ENCODE assay signal across 16 mouse cellular contexts in the genomic region with DNA sequence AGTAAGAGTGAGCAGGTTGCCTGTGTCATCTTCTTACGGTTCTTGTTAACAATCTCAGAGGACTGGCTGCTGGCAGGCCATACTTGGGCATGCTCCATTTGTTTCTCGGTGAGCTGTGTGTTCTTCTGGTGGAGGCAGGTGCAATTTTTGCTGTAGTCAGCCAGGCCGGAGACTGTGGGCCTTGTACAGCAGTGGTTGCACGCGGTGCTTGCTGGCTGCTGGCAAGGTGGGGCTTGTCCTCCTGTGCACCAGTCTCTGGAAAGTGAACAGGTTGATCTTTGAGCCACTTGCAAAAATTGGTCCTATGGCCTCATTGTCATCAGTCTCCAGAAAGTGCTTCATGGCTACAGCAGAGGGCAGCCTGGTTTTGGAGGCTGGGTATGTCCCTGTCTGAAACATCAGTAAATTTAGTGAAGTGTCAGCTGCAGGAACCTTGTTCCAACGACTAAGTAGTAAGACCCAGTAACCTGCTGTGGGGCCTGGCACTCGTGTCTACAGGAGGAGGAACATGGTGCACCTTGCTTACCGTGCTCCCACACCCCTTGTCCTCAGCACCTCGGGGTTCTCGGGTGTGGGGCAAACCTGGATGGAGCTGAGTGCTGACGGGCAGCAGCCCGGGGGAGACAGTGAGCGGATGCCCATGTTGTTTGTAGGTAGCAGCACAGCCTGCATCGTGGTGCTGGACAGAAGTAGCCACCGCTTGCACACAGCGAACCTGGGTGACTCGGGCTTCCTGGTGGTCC. TPM values are rescaled to one million over a fixed set of nuclear protein-coding genes. Genes with fewer than 3 reads are reported as not detected.
DNase-seq lines count a peak whose midpoint lies in the region; ATAC-seq and TF ChIP-seq lines count a peak whose summit lies in the region.
"Had no signal": no experiment of that assay in that cellular context is flagged by ENCODE, and none has a peak within 500 bp of the region (broad histone marks: within the 10 kb centered on the region; RNA-seq: fewer than 3 reads in every experiment).

No protein-coding gene starts in this region.

- no peak for ATAC-seq in forebrain, embryonic 11.5 days (replicated peaks; ENCODE audit: low FRiP score)
- no peak for ATAC-seq in forebrain, embryonic 14.5 days
- no peak for ATAC-seq in kidney, embryonic 14.5 days (ENCODE audit: low FRiP score, low TSS enrichment)
- ATAC-seq in midbrain, embryonic 16.5 days = no peak

- DNase-seq in forebrain, embryonic 11.5 days (ENCODE audit: low spot score) = peak; percentile 19
- no peak for DNase-seq in forebrain, embryonic 14.5 days (ENCODE audit: low spot score)
- DNase-seq in kidney, adult 11 months = peak; percentile 62
- peak; percentile 43 for DNase-seq in thymus, adult 2 months
- no peak for DNase-seq in adrenal gland, adult 8-10 months
- DNase-seq: adrenal gland, postnatal 14 days; cerebellum, adult 8-10 months; right cerebral cortex, postnatal 25 days had no signal

- H3K4me3 ChIP-seq in forebrain, embryonic 11.5 days (ENCODE audit: low read depth, low read length) = no peak overlapping the region
- H3K4me3 ChIP-seq in forebrain, embryonic 14.5 days (ENCODE audit: low read depth, low read length) = no peak overlapping the region
- no peak overlapping the region for H3K4me3 ChIP-seq in kidney, embryonic 14.5 days (ENCODE audit: low read length)
- H3K4me3 ChIP-seq in E14TG2a.4 (replicated peaks; ENCODE audit: low read length) = peak overlapping the region; percentile 17; the same call in 1 of the 2 replicates
- no peak overlapping the region for H3K4me3 ChIP-seq in thymus, adult 2 months (ENCODE audit: control insufficient read depth, insufficient read depth, low read length)
- no peak overlapping the region for H3K4me3 ChIP-seq in midbrain, embryonic 16.5 days (ENCODE audit: low read depth, low read length)
- H3K4me3 ChIP-seq: limb, embryonic 13.5 days; neural tube, embryonic 13.5 days had no signal

- peaks cover 2% of the 10 kb centered on the region; the same call in 1 of the 2 replicates for H3K36me3 ChIP-seq in forebrain, embryonic 11.5 days (ENCODE audit: control insufficient read depth, insufficient read depth, low read length)
- H3K36me3 ChIP-seq in forebrain, embryonic 14.5 days (ENCODE audit: control insufficient read depth, insufficient read depth, low read length) = peaks cover 47% of the 10 kb centered on the region
- H3K36me3 ChIP-seq in kidney, embryonic 14.5 days (ENCODE audit: control insufficient read depth, insufficient read depth, low read length) = peaks cover 24% of the 10 kb centered on the region
- peaks cover 88% of the 10 kb centered on the region for H3K36me3 ChIP-seq in E14TG2a.4 (ENCODE audit: insufficient read depth, low read length)
- H3K36me3 ChIP-seq in thymus, adult 2 months (ENCODE audit: control insufficient read depth, insufficient read depth, low read length) = peaks cover 12% of the 10 kb centered on the region
- H3K36me3 ChIP-seq in midbrain, embryonic 16.5 days (ENCODE audit: control insufficient read depth, insufficient read depth, low read length) = peaks cover 11% of the 10 kb centered on the region; the same call in 1 of the 2 replicates

- no peak overlapping the region for H3K4me2 ChIP-seq in forebrain, embryonic 11.5 days (ENCODE audit: low read depth, low read length, severe bottlenecking)
- no peak overlapping the region for H3K4me2 ChIP-seq in forebrain, embryonic 14.5 days (ENCODE audit: low read length)
- no peak overlapping the region for H3K4me2 ChIP-seq in kidney, embryonic 14.5 days (replicated peaks; ENCODE audit: low read depth, low read length)
- no peak overlapping the region for H3K4me2 ChIP-seq in midbrain, embryonic 16.5 days (ENCODE audit: low read length)
- H3K4me2 ChIP-seq: heart, embryonic 11.5 days; limb, embryonic 13.5 days; midbrain, embryonic 11.5 days; neural tube, embryonic 13.5 days had no signal

- no peak overlapping the region for H3K9ac ChIP-seq in forebrain, embryonic 11.5 days (ENCODE audit: low read length)
- no peak overlapping the region for H3K9ac ChIP-seq in forebrain, embryonic 14.5 days (ENCODE audit: low read length)
- H3K9ac ChIP-seq in kidney, embryonic 14.5 days (ENCODE audit: low read depth, low read length) = no peak overlapping the region
- no peak overlapping the region for H3K9ac ChIP-seq in midbrain, embryonic 16.5 days (ENCODE audit: low read depth, low read length)
- H3K9ac ChIP-seq: limb, embryonic 13.5 days; neural tube, embryonic 13.5 days had no signal

- TF ChIP-seq CTCF in E14TG2a.4 (conservative IDR thresholded peaks at IDR 0.05; ENCODE audit: low read length) = no peak
- no peak for TF ChIP-seq CTCF in thymus, adult 2 months (IDR thresholded peaks at IDR 0.05; ENCODE audit: borderline replicate concordance, control insufficient read depth, extremely low read depth, insufficient read depth, low read length, poor library complexity)

- H3K9me3 ChIP-seq in forebrain, embryonic 11.5 days (ENCODE audit: control insufficient read depth, low read length) = no peaks in the 10 kb centered on the region
- H3K9me3 ChIP-seq in forebrain, embryonic 14.5 days (replicated peaks; ENCODE audit: control insufficient read depth, low read length) = no peaks in the 10 kb centered on the region
- H3K9me3 ChIP-seq in kidney, embryonic 14.5 days (ENCODE audit: control insufficient read depth, low read length) = no peaks in the 10 kb centered on the region
- H3K9me3 ChIP-seq in E14TG2a.4 (ENCODE audit: low read length) = no peaks in the 10 kb centered on the region
- no peaks in the 10 kb centered on the region for H3K9me3 ChIP-seq in midbrain, embryonic 16.5 days (replicated peaks; ENCODE audit: control insufficient read depth, low read length, poor library complexity, severe bottlenecking)
- H3K9me3 ChIP-seq: limb, embryonic 13.5 days; neural tube, embryonic 13.5 days had no signal

- H3K4me1 ChIP-seq in forebrain, embryonic 11.5 days (replicated peaks; ENCODE audit: control insufficient read depth, insufficient read depth, low read length) = no peaks in the 10 kb centered on the region
- H3K4me1 ChIP-seq in forebrain, embryonic 14.5 days (ENCODE audit: control insufficient read depth, insufficient read depth, low read length) = no peaks in the 10 kb centered on the region
- H3K4me1 ChIP-seq in kidney, embryonic 14.5 days (ENCODE audit: control insufficient read depth, insufficient read depth, low read length) = peaks cover 9% of the 10 kb centered on the region
- H3K4me1 ChIP-seq in E14TG2a.4 (replicated peaks; ENCODE audit: low read depth, low read length) = peaks cover 80% of the 10 kb centered on the region
- H3K4me1 ChIP-seq in thymus, adult 2 months (replicated peaks; ENCODE audit: control insufficient read depth, insufficient read depth, low read length) = peaks cover 68% of the 10 kb centered on the region
- H3K4me1 ChIP-seq in midbrain, embryonic 16.5 days (ENCODE audit: control insufficient read depth, insufficient read depth, low read length) = peaks cover 2% of the 10 kb centered on the region; the same call in 1 of the 2 replicates

- WGBS in forebrain, embryonic 11.5 days = 90% methylated on average over 17 of the region's 17 CpGs
- WGBS in forebrain, embryonic 14.5 days = 93% methylated on average over 17 of the region's 17 CpGs
- WGBS in kidney, embryonic 14.5 days = 86% methylated on average over 17 of the region's 17 CpGs
- WGBS in thymus, adult 2 months = 66% methylated on average over 17 of the region's 17 CpGs
- WGBS in midbrain, embryonic 16.5 days = 91% methylated on average over 17 of the region's 17 CpGs

- no peak overlapping the region for H3K27ac ChIP-seq in forebrain, embryonic 11.5 days (ENCODE audit: low read depth, low read length)
- no peak overlapping the region for H3K27ac ChIP-seq in forebrain, embryonic 14.5 days (ENCODE audit: low read depth, low read length)
- H3K27ac ChIP-seq in kidney, embryonic 14.5 days (ENCODE audit: low read depth, low read length) = no peak overlapping the region
- peak overlapping the region; percentile 93 for H3K27ac ChIP-seq in thymus, adult 2 months (ENCODE audit: control insufficient read depth, insufficient read depth, low read length)
- H3K27ac ChIP-seq in midbrain, embryonic 16.5 days (ENCODE audit: low read length) = no peak overlapping the region
- H3K27ac ChIP-seq: kidney, postnatal 0 days; limb, embryonic 13.5 days; neural tube, embryonic 13.5 days had no signal

- H3K27me3 ChIP-seq in forebrain, embryonic 11.5 days (ENCODE audit: control insufficient read depth, insufficient read depth, low read length) = no peaks in the 10 kb centered on the region
- no peaks in the 10 kb centered on the region for H3K27me3 ChIP-seq in forebrain, embryonic 14.5 days (replicated peaks; ENCODE audit: control insufficient read depth, insufficient read depth, low read length)
- H3K27me3 ChIP-seq in kidney, embryonic 14.5 days (ENCODE audit: control insufficient read depth, insufficient read depth, low read length) = no peaks in the 10 kb centered on the region
- H3K27me3 ChIP-seq in E14TG2a.4 (ENCODE audit: insufficient read depth, low read length) = no peaks in the 10 kb centered on the region
- no peaks in the 10 kb centered on the region for H3K27me3 ChIP-seq in thymus, adult 2 months (ENCODE audit: control insufficient read depth, insufficient read depth, low read length)
- H3K27me3 ChIP-seq in midbrain, embryonic 16.5 days (ENCODE audit: control insufficient read depth, insufficient read depth, low read depth, low read length) = no peaks in the 10 kb centered on the region
- H3K27me3 ChIP-seq: limb, embryonic 13.5 days; neural tube, embryonic 13.5 days had no signal

- no peak for TF ChIP-seq POLR2A in thymus, adult 2 months (IDR thresholded peaks at IDR 0.05; ENCODE audit: control insufficient read depth, extremely low read depth, insufficient read depth, low read length, poor library complexity)

RNA-seq across cellular contexts. Expression of gene Pptc7, which starts 28.9 kb away (rescaled TPM):
- 9.1 and 9.8 TPM in 2 replicates for polyA plus RNA-seq in forebrain, embryonic 11.5 days (2014; fragmentation: Nextera tagmentation; extraction: Ambion mirVana)
- polyA plus RNA-seq in forebrain, embryonic 14.5 days (2014; fragmentation: Nextera tagmentation; extraction: Ambion mirVana) = 5.2 and 5.9 TPM in 2 replicates
- 7.9 and 10.9 TPM in 2 replicates for polyA plus RNA-seq in kidney, embryonic 14.5 days (2014; fragmentation: Nextera tagmentation; extraction: Ambion mirVana)
- polyA plus RNA-seq in thymus, adult 2 months (2012; rRNA removed) = 72.4 and 78.8 TPM in 2 replicates
- 7.1 and 7.6 TPM in 2 replicates for polyA plus RNA-seq in midbrain, embryonic 16.5 days (2015; fragmentation: Nextera tagmentation; extraction: Ambion mirVana)
- 10 to 100 TPM; 65.9 to 69.7 (median 68.8) TPM for total RNA-seq in adrenal gland, adult 8-10 months (2022)

RNA-seq across cellular contexts. Expression of gene Rad9b, which starts 40.9 kb away (rescaled TPM):
- 9.8 and 12.6 TPM in 2 replicates for polyA plus RNA-seq in forebrain, embryonic 11.5 days (2014; fragmentation: Nextera tagmentation; extraction: Ambion mirVana)
- 12.2 and 13.1 TPM in 2 replicates for polyA plus RNA-seq in forebrain, embryonic 14.5 days (2014; fragmentation: Nextera tagmentation; extraction: Ambion mirVana)
- polyA plus RNA-seq in kidney, embryonic 14.5 days (2014; fragmentation: Nextera tagmentation; extraction: Ambion mirVana) = 11.4 and 12.2 TPM in 2 replicates
- polyA plus RNA-seq in thymus, adult 2 months (2012; rRNA removed) = 6.3 and 7.2 TPM in 2 replicates
- 23.9 and 28.9 TPM in 2 replicates for polyA plus RNA-seq in midbrain, embryonic 16.5 days (2015; fragmentation: Nextera tagmentation; extraction: Ambion mirVana)
- 1 to 10 TPM; 2.4 to 5.4 (median 4.5) TPM for total RNA-seq in adrenal gland, adult 8-10 months (2022)

RNA-seq across cellular contexts. Expression of gene Vps29, which starts 41.1 kb away (rescaled TPM):
- polyA plus RNA-seq in forebrain, embryonic 11.5 days (2014; fragmentation: Nextera tagmentation; extraction: Ambion mirVana) = 174 and 181 TPM in 2 replicates
- polyA plus RNA-seq in forebrain, embryonic 14.5 days (2014; fragmentation: Nextera tagmentation; extraction: Ambion mirVana) = 288 and 315 TPM in 2 replicates
- 224 and 236 TPM in 2 replicates for polyA plus RNA-seq in kidney, embryonic 14.5 days (2014; fragmentation: Nextera tagmentation; extraction: Ambion mirVana)
- 38.7 and 54.5 TPM in 2 replicates for polyA plus RNA-seq in thymus, adult 2 months (2012; rRNA removed)
- 320 and 347 TPM in 2 replicates for polyA plus RNA-seq in midbrain, embryonic 16.5 days (2015; fragmentation: Nextera tagmentation; extraction: Ambion mirVana)
- total RNA-seq in adrenal gland, adult 8-10 months (2022) = 100 to 1,000 TPM; 147 to 170 (median 156) TPM

RNA-seq across cellular contexts. Expression of gene Tctn1, which starts 48.9 kb away (rescaled TPM):
- polyA plus RNA-seq in forebrain, embryonic 11.5 days (2014; fragmentation: Nextera tagmentation; extraction: Ambion mirVana) = 5.2 and 7.5 TPM in 2 replicates
- 3.5 and 3.6 TPM in 2 replicates for polyA plus RNA-seq in forebrain, embryonic 14.5 days (2014; fragmentation: Nextera tagmentation; extraction: Ambion mirVana)
- 6.5 and 9.8 TPM in 2 replicates for polyA plus RNA-seq in kidney, embryonic 14.5 days (2014; fragmentation: Nextera tagmentation; extraction: Ambion mirVana)
- polyA plus RNA-seq in thymus, adult 2 months (2012; rRNA removed) = 41.4 and 45.0 TPM in 2 replicates
- polyA plus RNA-seq in midbrain, embryonic 16.5 days (2015; fragmentation: Nextera tagmentation; extraction: Ambion mirVana) = 5.4 and 7.3 TPM in 2 replicates
- 10 to 100 TPM; 14.8 to 34.9 (median 23.1) TPM for total RNA-seq in adrenal gland, adult 8-10 months (2022)

RNA-seq across cellular contexts. Expression of gene Gpn3, which starts 58.6 kb away (rescaled TPM):
- 65.0 and 77.7 TPM in 2 replicates for polyA plus RNA-seq in forebrain, embryonic 11.5 days (2014; fragmentation: Nextera tagmentation; extraction: Ambion mirVana)
- polyA plus RNA-seq in forebrain, embryonic 14.5 days (2014; fragmentation: Nextera tagmentation; extraction: Ambion mirVana) = 54.9 and 57.2 TPM in 2 replicates
- polyA plus RNA-seq in kidney, embryonic 14.5 days (2014; fragmentation: Nextera tagmentation; extraction: Ambion mirVana) = 77.6 and 82.6 TPM in 2 replicates
- 103 TPM in 2 replicates for polyA plus RNA-seq in thymus, adult 2 months (2012; rRNA removed)
- 42.3 and 42.7 TPM in 2 replicates for polyA plus RNA-seq in midbrain, embryonic 16.5 days (2015; fragmentation: Nextera tagmentation; extraction: Ambion mirVana)
- total RNA-seq in adrenal gland, adult 8-10 months (2022) = 10 to 100 TPM; 31.5 to 38.5 (median 35.0) TPM

Comparison
In these comparisons a context has a peak if more than half of its experiments do, and no peak if none do; other contexts are left out.
1. DNase-seq: peak in forebrain, embryonic 11.5 days (single experiment), kidney, adult 11 months (single experiment) and thymus, adult 2 months (single experiment); none in forebrain, embryonic 14.5 days (single experiment) and adrenal gland, adult 8-10 months (single experiment).